Mouse (Mus musculus) fat pad, adult 2 months (tissue): ENCODE measurements around the gene Kirrel3.

Source experiments
- DNase-seq: peaks from one replicate; pipeline ENCODE4 v3.0.0-alpha.2; 2011; ENCODE audit warnings: low read depth, low spot score; ENCODE audit errors: extremely low read depth

Gene Kirrel3

DNA sequence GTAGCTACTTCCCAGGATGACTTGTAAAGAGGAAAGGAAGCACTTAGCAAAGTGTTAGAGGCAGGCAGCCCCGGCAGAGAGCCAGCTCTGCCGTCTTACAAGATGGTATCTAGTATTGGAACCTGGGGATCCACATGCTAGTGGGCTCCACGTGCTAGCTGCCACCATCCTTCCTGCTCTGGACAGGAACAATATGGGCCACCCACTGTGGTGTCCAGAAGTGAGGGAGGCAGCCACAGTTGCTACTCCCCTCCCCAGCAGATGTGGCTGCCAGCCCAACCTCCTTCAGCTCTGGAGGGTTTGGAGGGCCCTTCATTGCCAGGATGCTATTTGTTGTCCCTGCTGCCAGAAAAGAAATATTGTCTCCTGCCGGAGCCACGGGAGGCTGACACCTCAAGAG lies 396.1 kb downstream of the Kirrel3 start:
- DNase-seq, result no peak

DNA sequence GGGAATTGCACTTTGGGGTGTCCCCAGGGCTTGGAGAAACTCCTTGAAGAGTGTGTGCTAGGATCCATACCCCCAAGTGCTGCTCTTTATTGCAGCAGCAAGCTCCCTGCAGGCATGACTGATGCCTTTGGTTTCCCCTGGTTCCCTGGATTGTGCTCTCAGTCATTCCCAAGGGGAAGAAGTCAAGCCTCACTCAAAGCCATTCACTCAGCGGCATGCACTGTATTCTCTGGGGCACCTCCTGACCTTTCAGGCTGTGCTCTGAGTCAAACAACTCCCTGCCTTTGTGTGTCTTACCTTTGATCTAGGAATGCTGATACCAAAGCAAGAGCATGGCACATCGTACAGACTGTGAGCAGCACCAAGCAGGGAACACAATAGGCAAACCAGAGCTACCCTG lies 396.5 kb downstream of the Kirrel3 start:
- DNase-seq, result no peak

DNA sequence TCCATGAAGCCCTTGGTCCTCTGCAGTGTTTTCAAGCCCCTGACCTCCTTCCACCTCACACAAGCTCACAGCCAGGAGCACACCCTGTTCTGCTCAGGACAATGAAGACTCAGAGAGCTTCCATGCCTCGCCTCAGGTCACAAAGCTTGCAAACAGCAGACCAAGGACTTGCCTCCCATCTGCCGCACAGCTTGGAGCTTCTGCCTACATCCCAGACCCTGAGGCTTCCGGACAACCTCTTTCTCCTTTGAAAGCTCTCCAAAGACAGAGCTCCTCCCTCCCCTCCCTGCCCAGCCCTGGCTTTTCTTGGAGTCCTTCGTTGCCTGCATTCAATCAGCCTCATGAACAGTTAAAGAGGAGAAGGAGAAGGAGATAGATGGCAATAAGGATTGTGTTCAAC lies 397.4 kb downstream of the Kirrel3 start:
- no peak for DNase-seq

DNA sequence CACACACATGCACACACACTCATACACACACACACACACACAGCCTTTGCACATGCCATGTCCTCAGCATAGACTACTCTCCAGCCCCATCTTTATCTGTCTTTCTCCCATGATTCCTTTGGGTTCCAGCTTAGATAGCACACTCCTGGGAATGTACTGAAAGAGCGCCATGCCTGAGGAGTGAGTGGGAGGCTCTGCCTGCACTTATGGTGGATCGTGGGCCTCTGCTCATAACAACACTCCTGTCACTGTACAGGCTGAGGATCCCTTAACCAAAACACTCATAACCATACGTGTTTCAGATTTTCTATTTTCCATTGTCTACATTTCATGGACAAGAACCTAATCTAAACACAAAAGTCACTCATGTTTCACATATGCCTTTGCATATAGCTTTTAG lies 398.6 kb downstream of the Kirrel3 start:
- DNase-seq, result no peak

DNA sequence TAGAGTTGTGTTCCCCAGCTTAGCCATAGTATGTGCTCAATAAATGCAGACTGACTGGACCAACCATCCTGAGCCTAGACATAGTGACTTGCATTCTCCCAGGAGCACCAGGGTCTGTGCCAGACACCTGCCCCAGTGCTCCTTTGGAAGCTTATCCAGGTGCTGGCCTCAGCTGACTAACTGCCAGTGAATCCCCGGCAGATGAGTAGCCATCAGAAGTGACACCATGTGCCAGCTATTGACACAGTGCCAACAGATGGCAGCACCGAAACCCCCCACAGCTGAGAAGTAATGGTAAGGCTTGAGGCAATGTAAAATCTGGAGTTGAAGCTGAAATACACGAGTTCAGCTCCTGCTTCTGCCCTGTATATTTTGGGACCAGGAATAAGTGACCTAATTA lies 399.2 kb downstream of the Kirrel3 start:
- no peak for DNase-seq

DNA sequence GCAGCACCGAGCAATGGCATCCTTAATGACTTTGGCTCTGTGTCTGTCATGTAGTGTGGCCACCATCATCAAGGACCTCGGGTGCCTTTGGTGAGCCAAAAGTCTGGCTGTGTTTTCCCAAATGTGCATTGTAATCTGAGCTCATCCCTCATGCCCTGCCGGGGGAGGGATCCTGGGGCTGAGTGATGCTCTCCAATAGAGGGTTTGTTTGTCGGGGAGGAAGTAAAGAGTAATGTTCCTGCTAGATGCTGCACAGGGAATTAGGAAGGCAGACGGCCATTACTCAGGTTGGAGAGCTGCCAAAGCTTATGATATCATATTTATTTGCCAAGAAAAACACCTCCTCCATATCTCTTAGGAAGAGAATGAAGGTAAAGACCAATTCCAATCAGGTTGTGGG lies 401.1 kb downstream of the Kirrel3 start:
- DNase-seq, result no peak

DNA sequence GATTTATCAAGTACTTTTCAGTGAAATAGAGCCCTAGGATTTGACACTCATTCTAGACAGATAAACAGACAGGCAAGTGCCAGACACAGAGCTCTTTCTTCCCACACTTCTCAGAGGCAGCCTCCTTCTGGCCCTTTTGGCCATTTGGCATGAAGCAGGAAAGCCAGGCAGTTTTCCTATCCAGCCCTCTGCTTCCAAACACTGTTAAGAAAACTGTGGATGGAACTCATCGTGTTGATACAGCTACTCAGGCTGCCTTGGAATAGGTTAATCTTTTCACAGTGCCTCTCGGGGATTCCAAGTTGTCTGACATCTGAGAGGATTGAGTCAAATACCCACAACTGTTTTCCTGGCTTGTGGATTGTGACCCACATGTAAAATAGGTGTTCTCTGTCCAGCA lies 401.5 kb downstream of the Kirrel3 start:
- DNase-seq, result no peak

DNA sequence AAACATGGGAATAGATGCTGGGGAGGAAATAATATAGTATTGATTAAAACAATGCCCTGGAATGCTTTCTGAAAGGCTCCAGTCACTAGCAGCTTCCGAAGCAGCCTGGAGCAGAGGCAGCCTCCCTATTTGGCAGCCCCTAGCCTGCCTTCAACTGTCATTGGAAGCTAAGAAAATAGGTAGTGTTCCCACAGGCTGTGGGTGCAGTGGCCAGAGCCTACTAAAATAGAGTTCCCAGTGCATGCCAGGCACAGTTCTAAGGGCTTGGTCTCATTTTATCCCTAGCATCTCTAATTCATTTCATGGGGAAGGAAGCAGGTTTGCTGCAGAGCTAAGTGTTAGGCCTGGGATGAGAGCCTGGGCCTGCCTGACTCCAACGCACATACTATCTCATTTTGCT lies 402.6 kb downstream of the Kirrel3 start:
- no peak for DNase-seq

DNA sequence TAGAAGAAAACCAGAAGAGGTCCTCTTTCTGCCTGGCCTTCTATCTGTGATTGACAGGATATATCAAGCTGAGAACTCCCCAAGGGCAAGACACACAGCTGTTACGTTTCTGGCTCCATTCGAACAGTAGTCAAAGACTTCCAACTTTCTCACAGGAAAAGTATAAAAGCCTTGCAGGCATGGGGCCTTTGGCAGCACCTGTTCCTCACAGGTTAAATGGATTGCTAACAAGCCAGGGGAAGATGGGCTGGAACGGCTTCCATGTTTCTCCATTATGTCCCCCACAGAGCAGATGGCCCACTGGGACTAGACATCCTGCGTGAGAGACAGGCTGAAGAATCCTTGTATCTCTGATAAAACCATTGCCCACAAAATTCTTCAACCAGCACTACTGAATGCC lies 415.5 kb downstream of the Kirrel3 start:
- DNase-seq, result no peak

DNA sequence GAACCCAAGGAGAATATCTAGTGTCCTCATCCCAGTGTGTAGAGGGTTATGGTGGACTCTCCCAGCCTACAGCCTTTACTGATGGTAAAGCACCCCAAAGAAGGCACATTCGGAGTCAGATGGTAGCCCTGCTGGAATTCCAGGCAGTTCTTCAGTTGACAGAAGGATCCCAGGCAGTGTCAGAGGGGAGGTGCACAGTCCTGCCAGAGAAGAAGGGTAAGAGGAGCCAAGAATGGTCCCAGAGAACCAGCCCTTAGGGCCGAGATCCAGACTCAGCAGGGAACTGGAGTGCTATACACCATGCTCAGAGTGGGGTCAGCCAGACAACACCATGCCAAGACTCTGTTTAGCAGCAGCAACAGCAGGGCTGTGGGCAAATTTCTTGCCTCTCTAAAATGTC lies 416.2 kb downstream of the Kirrel3 start:
- DNase-seq, result no peak

DNA sequence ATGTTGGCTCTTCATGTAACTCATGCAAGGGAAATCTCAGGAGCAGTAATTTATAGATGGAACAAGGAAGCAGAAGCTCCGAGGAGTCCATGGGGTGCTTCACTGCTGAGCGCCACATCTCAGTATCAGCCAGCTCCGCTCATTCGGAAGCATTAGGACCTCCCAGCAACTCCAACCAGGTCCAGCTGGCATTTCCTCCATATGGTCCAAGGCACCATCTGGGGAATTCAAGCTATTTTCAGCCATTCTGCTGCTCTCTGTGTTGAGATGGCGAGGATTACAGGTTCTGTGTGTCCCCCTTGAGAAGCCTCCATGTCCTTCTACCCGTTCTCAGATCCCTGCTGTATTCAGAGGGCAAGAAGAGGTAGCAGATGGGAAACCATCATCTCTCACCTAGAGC lies 419.5 kb downstream of the Kirrel3 start:
- DNase-seq, result no peak

DNA sequence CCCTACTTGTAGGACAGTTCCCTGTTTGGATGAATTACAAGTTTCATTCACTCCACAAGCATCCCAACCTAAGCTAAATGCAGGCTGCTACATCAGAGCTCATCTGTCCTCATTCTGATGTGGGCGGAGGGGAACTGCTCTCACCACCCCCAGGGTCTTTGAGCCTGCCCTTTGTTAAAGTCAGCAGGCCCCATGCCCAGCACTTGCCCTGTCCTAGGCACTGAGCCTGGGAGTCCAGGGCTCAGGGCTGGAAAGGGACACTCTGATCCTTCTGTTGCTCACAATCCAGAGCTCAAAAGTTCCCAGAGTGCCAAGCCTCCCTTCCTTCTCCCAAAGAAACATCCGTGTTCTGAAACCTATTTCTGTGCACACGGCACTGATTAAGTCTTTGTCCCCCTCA lies 422.3 kb downstream of the Kirrel3 start:
- DNase-seq, result no peak

DNA sequence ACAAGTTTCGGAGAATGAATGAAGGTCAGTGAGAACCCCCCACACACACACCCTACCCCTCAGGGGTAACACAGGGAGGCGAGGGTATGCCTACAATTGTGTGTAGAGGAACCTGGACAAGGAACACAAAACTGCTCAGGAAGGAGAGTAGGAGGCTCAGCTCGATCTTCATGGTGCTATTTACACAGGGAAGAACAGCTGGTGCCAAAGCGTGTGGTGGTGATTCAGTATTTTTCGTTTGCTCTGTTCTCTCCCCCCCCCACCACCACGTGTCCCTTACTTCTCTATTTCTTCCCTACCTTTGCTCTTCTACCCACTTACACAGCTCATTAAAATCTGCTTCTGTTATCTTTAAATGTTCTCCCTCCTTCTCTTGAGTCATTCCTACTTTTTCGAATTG lies 426.1 kb downstream of the Kirrel3 start:
- DNase-seq, result no peak

DNA sequence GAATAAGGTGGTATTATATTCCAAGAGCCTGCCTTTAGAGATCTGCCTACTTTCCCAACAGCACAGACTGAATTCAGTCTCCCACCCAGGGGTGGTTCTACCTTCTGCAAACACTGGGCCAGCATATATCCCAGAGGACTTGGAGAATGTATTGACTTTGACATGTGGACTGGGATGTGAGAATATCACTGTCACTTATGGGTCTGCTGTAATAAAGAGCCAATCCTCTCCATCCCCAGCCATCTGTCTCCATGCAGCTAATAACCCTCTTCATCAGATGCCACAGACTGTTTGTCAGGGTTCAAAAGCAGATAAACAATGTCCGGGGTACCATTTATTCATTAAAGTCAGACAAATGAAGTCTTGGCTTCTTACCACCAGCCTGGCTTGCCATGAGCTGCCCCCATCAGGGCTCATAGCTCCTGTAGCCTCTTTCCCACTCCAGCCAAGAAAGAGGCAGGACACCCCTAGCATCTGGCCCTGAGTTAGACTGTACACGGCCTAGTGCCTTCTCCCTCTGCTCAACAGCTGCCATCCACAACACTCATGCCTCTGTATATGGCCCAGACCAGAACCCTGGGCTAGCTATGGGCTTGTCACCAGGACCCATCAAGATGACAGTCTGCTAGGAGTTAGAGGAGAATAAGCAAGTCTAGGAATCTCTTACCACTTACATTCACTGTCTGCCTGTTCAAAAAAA lies 426.7 kb downstream of the Kirrel3 start:
- DNase-seq, result no peak

DNA sequence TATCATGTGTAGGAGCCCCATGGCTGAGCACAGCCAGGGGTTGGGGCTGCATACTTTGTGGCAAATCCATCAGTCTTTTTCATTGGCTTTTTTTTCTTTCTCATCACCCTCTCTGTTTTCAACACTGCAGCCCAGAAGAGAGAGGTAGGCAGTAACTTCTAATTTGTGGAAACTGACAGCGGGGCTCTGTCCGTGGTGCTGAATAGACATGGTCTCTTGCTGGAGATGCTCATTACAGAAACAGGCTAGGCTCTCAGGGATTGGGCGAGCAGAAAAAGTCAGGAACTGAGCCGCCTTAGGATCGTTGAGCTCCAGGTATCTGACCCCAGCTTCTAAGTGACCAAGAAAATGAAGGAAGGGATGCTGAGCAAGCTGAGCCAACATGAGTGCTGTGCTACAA lies 427.3 kb downstream of the Kirrel3 start:
- DNase-seq, result no peak

DNA sequence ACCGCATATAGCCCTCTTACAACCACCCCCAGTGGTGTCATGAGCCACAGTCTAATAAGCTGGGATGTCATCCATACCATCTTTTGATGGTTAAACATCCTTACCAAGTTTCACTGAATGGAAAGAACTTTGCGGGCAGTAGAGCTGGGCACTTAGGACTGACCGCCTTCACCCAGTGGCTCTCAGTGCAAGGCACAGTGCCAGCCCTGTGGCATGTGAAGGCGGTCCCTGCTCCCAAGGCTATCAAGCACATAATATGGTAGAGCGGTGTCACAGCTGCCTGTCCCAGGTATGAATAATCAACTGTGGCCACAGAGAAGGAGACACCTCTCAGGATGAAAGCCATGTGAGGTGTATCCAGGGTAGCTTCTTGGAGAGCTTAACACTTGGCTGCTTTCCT lies 433.3 kb downstream of the Kirrel3 start:
- no peak for DNase-seq

DNA sequence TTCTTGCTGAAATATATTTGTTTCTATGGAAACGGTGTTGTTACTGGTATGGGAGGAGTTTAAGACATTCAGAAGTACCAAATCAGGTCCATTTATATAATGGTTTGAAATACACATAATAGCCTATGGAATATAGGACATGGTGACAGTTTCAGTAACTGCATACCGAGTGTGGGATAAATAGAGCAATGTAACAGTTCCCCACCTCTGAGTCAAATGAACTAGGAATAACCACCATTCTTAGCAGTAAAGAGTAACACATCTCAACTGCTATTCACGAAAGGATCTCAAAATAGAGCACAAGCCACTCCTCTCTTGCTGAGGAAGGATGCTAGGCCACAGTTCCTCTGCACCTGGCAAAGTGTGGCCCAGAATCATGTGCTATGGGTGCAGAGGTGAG lies 434.4 kb downstream of the Kirrel3 start:
- DNase-seq, result no peak

DNA sequence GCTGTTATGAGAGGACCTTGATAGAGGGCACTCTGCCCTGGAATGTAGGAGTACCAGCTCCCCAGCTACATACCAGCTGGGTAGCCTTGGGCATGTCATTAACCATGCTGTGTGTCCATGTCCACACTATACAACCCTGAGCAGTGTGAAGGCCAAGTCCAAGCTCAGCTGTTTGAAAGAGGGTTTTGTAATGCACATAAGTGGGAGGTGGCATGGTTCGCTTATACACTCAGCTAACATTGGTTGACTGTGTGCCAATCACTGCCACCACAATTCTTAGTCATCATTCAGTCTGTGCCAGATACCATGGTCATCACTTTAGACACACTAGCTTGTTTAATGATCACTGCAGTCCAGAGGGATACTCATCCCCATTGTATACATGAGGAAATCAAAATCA lies 436.2 kb downstream of the Kirrel3 start:
- peak; percentile 90 for DNase-seq

DNA sequence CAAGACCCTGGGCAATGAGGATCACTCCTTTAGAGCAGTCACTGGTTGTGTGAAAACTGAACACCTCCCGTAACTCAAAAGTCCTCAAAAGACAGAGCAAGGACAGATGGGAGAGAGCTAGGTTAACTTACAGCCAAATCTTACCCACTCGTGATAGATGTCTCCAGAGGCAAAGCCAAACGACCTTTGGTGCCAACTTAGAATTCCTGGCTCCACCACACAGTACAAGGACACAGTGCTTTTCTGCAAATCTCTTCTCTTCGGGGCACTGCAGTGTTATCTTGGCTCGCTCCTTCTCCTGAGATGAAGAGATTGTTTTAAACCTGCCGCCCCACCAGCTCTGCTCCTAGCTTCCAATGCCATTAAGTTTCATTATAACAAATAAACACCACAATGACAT lies 437.0 kb downstream of the Kirrel3 start:
- peak; percentile 55 for DNase-seq

DNA sequence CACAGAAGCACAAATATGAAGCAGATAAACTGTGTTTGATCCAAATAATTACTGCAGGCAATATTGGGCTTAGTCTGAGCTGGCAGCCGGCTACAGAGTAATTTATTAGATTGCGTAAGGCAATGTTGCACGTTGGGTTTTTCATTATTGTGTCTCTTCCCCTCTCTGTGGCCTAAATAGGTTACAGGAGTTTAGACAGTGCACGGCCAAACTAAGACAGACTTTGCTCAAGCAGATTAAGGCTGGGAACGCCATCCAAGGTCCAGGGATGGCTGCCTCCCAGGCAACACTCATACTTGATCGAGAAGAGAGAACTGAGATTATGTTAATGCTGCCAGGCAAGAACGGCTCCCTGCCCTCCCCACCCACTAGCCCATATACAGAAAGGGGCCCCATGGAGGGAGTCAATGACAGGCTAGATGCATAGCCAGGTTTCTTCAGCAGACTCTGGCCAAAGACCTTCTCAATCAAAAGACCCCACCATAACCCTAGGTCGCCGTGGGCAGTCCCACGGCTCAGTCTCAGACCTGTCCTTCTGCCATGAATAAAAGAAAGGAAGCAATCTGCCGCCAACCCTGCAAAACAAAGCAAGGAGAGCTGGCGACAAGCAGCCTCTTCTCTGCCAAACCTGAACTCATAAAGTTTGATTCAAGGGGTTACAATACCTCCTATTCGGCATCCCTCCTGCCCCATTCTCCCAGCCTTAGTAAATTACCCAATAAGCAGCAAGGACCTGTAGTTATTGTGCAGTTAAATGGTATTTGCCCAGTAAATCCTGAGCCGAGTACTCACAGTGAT lies 437.6 kb downstream of the Kirrel3 start:
- DNase-seq, result peak; percentile 84

DNA sequence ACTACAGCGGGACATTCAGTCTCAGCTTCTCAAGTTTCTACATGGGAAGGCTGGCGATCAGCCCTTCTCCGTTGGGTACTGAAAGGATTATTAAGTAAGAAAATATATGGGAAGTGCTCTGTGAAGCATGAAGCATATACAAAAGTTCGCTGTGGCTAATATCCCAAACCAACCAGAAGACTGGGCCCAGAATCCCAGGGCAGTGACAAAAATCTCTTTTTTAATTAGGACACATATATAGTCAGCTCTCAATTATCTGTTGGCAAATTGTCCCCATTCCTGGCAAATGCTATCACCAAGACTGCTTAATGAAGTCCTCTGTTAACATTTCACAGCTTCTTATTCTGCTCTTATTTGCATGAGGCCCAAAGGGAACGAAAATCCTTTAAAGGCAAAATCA lies 439.9 kb downstream of the Kirrel3 start:
- DNase-seq, result no peak

DNA sequence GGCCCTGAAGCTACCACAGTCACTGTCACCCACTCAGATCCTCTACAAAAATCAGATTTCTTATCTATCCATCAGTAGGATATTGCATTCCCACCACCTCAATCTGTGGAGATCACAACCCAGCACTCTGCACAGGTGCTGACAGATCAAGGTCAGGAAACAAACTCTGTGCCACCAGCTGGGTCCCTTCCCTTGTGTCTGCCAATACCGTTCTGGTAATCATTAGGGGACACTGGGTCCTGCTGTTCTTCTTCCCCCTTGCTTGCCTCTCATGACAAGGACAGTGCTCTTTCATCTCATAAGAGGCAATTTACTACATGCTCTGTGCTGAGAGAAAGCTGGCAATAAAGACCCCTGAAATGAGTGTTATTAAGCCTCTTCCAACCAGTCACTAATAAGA lies 444.7 kb downstream of the Kirrel3 start:
- DNase-seq, result no peak

DNA sequence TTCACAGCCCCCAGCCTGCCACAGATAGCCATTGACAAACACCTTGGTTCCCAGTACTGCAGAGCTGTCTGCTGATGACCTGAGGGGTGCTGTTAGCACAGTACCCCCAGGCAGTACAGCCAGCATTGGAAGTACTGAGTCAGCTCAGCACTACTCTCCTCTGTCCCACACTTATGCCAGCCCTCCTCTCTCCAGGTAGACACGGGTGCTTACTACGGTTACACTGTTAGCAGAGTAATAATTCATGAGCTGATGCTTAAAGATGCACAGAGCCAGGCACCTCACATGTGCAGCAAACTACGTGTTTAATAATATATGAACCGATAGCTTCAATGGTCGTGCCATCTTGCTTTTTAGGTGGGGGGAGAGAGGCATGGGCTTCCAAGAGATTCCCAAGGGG lies 452.4 kb downstream of the Kirrel3 start:
- no peak for DNase-seq
